Mouse (Mus musculus) lung, postnatal 14 days (tissue): ENCODE data around the gene Pdzrn3.

Experiments
- DNase-seq: peaks from one replicate; pipeline ENCODE4 v3.0.0; 2021

Gene Pdzrn3

DNA sequence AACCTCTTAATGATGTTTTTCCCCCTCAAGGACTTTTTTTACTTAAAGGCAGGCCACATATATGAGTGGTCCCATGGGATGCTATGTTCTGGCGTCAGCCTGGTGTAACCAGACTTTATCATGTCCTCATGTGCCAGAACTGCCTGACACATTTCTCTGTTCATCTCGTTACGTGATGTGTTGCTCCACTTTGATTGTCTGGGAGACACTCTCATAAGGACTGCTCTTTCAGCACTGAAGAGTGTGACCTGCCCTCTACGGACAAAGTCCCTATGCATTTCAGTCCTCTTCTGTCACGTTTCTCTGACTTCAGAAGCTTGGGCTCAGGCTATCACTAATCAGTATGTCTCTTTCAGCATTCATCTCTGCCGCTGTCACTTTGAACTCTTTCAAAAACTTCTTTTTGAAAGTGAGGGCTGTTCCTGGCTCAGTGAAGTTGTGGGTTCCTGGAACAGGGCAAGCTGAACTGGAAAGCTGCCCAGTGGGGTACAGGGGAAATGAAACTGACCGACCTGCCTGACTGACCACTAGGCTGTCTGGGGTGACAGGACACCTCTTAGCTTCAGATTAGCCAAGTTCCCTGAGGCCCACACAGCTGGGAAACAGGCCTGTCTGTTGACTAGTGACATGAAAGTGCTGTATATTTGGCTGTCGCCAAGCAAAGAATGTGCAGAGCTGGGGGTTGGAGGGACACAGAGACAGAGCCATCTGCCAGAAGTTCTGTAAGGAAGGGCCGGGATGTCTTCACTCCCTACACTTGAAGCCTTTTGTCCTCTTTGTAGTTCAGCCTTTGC lies 10.7 kb downstream of the Pdzrn3 start:
- peak; percentile 51 for DNase-seq

DNA sequence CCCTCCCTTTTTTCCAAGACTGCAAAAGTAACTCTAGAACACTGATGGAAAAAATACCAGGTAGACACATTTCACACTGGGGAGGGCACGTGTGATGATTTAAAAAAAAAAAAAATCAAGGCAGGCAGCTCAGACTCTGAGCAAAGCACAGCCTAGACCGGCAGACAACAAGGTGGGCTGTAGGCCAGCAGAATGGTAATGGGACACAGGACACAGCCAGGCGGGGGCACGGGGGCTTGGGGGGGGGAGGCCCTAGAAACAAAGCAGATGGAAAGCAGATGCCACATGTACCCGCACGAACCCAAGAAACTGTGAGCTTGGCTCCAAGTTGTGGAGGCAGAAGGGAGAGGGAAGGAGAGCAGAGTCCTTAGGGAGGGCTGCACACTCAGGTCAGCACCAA lies 11.9 kb downstream of the Pdzrn3 start:
- no peak for DNase-seq

DNA sequence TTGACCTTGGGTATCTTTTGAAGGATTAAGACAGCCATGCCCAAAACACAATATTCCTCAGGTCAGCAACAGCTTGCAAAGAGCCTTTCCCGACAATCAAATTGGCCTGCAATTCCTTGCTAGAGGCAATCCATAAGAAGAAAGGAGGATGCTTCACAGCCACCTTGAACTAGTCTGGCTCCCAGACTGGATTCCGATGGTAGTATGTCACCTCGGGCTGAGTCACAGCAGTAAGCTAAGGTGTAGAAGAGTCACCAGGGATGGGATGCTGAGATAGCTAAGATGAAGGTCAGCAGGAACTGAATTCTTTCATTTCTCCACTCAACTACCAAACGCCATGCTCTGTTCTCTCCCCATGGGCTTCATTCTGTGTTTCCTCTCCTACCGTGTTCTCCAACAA lies 13.8 kb downstream of the Pdzrn3 start:
- no peak for DNase-seq

DNA sequence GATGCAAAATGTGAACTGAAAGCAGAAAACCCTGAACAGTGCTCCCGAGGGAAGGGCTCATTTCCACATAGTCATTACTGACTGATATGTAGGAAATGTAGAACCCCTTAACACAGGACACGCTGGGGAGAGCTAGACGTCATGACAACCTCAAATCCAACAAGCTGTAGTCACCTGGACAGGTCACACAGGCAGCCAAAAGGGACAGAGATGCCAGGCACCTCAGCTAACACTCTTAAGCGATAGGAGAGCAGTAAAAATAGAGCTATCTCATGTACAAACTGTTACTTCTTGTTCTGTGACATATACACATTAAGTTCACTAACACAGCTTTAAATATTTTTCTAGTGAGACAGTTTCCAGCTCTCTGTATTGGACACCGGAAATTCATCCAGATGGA lies 15.0 kb downstream of the Pdzrn3 start:
- DNase-seq = no peak

DNA sequence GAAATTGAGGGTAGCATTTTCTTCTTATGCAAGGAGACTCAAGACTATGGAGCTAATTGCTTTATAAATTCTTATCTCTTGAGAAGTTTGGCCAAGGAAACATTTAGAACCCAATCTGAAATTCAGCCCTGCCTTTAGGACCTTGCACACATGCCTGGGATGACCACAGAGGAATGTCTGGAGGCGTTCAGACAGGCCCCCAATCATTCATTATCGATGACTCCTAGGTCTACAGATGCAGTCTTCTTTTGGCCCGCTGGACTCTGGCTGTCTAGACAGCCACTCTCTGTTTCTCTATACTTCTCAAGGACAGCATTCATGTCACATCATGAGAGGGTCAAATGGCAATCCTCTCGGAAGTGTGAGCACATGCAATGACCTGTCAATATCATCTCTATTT lies 15.4 kb downstream of the Pdzrn3 start:
- DNase-seq = no peak

DNA sequence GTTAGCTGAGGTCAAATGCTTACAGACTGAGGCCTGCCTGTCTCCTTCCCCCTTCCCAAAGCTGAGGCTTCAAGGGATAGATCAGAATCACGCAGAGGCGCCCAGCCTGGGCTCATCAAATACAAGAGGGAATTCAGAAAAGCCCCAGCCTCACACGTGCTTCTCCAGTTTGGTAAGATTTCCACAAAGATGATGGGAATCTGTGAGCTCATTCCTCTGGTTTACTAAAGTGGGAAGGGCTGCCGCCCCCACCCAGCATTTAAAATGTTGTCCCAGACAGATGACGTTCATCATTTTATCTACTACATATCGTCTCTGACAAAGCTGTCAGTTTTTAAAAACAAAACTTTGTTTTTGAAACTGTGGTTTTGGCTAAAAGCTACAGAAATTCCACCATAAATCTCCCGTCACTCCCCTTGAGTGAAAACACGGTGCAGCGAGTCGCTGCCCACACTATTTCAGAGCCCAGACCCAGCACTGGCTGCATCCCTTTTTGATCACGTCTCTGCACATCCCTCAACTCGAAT lies 17.4 kb downstream of the Pdzrn3 start:
- peak; percentile 24 for DNase-seq

DNA sequence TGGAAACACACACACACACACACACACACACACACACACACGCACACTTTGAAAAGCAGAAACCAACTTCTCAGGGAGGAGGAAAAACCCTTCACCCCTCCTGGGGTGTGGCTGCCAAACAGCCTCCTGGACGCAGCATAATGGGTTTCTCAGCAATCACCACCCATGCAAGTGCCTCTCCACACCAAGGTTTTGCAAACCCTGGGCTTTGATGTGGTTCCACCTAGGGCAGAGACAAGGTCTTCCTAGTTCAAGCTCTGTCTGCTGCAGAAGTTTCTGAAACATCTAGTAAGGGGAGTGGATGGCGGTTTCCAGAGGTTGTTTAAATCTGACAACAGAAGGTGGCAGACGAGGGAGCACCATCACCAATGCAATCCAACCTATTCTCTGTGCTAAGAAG lies 18.1 kb downstream of the Pdzrn3 start:
- peak; percentile 23 for DNase-seq

DNA sequence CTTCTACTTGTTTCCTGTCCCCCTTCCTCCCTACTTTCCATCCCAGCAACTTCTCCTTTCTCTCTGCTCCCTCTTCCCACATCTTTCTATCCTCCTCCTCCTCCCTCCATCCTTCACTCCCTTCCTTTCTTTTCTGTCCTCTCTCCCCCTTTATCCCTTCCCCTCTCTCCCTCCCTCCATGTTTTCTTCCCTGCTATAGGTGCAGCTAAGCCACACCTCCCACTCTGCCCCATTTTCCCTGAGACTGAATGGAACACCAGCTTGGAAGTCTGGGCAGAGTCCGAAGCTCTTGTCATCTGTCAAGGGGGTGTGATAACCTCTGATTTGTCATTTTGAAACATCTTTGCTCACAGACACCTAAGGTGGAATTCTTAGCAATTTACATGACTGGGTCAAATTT lies 22.8 kb downstream of the Pdzrn3 start:
- no peak for DNase-seq

DNA sequence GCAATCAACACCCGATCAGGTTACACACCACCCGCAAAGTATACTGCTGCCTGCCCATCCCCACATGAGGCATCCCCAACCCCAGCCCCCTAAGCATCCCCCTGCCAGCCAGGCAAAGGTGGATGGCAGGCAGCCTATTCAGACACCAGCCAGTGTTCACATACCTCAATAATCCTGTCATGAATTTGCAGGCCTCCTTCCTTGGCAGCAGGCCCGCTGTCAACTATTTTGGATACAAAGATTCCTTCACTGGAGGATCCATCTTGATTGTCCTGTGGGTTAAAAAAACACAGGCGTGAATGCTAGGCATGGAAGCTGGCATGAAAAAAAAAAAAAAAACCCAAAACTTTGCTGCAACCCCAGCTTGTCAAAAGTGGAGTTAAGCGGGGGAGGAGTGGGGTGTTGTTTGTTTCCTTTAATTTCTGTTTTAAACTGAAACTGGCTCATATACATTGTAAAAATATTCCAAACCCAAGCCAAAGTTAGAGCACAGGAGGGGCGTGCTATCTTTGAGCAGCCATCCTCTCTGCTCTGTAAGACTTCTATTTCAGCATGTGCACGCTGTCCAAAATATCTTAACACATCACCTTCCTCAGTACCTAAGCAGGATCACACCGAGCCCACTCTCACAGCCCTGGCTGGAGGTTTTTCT lies 23.3 kb downstream of the Pdzrn3 start:
- no peak for DNase-seq

DNA sequence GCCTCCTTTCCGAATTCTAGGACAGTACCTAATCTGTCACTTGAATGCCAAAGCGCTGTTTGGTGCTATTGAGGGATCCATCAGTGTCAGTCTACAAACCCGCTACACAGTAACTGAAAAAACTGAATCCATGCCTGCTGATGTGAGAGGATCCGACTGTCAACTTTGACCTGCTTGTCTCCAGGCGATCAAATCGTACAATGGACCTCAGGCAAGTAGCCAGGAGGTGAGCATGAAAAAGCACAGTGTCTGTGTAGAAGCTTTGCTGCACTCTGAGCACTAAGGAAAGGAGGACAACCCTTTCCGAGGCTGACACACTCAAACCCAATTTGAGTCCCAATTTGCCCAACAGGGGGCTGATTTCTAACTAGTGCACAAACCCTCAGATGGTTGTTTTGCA lies 24.0 kb downstream of the Pdzrn3 start:
- DNase-seq = no peak

DNA sequence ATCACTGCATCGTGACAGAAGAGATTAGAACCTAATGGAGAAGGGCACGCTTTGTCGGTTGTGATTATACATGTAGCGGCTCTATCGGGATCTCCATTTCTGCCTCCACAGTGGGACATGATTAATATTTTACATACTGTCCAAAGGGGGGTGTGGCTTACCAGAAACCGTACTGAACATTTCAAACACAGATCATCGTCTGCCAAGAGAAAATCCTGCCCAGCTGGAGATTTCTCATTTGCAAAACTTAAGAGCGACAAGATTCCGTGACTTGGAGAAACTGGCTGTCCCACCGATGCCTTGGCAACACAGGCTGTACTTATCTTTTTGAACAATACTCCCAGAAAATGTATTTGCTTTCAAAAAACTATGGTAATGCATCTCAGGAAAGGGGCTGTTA lies 25.1 kb downstream of the Pdzrn3 start:
- DNase-seq = no peak

DNA sequence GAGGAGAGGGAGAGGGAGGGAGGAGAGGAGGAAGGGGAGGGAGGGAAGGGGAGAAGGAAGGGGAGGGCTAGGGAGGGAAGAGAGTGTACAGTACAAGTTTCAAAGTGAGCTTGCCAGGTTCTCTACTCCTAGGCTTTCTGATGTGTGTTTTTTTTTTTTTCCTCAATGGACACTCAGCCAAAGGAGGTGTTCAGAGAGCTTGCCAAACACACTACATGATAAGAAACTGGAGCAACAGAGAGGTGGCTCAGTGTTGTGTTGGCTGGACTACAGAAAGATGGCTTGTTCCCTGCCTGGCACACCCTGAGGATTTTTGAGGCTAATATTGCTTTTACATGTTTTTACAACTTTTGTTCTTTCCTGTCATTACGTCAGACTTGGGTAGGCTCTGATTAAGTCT lies 26.6 kb downstream of the Pdzrn3 start:
- DNase-seq = no peak

DNA sequence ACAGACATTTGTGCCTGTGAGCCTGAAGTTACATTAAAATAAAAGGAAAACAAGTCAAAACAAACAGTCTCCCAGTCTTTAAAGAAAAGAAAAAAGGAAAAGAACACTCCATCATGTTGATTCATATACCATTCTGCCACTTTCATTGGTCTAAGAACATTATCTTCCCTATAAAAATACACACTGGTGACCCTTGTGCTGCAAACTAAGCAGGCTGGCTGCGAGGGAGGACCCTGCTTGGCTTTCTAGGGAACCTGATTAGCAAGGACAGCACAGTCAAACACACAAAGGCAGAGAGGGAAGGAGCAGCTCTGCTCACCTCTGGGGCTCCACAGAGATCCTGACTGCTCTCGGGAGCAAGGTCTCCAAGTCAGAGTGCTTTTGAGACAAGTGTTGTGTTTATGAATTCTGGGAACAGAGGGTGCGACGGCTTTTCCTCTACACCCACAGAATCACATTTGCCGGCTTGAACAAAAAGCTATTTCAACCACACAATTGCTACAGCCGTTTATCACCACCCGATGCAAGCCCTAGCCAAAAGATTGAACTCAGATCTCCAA lies 27.2 kb downstream of the Pdzrn3 start:
- no peak for DNase-seq

DNA sequence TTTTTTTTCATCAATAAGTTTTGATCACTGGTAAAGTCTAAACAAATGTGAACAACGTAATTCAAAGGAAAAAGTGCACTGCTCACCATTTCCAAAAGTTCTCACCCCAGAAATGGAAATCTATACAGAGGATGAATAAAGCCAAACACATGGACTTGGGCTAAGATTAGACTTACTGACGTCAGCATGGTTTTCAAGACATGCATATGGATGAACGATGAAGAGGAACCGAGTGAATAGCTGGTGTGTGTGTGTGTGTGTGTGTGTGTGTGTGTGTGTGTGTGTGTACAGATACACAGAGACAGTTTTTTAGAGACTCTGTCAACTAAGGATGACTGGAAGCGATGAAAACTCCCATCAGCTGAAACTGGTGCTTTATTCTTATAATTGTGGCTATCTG lies 29.2 kb downstream of the Pdzrn3 start:
- no peak for DNase-seq

DNA sequence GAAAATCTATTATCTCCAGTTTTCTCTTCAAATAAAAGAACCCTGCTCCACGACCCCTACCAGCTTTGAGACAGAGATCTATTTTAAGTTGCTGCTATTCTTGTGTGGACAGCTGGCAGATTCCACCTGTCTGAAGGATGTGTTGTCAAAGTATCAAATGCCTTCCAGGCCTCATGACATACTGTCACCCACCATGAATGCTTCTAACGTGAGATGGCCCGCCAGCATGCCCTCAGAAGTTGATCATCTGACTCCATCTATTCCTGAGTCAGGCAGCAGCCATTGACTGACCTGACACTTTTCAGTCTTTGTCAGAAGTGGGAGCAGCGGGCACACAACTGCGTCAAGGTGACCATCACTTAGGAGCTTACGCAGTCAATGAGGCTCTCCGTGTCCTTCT lies 37.6 kb downstream of the Pdzrn3 start:
- DNase-seq = no peak

DNA sequence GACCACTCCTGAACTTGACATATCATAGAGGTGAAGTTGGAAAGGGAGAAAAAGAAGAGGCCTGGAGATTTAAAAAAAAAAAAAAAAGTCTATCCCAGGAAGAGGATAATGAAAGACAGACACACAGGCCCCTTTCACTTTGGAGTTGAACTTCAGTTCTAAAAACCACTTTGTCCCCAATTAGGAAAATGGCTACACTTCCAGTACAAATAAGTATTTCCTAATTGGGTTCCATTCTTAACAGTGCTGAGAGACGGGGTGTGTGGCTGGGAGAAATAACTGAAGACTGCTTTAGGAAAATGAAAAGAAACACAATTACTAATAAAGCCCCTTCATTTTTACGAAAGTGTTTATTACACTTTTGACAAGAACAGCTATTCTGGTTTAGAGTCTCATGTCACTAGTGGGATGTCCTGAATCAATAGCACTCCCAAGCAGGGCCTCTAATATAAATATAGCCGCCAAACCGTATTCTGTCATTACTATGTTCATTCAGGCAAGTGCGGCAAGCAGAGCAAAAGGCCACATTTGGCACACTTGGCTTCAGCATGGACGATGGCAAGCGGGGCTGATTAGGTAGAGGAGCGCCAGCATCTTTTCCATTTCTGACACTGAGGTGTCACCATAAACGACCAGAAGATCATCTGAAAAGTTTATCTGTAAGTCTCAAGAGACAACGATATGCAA lies 39.7 kb downstream of the Pdzrn3 start:
- DNase-seq = no peak

DNA sequence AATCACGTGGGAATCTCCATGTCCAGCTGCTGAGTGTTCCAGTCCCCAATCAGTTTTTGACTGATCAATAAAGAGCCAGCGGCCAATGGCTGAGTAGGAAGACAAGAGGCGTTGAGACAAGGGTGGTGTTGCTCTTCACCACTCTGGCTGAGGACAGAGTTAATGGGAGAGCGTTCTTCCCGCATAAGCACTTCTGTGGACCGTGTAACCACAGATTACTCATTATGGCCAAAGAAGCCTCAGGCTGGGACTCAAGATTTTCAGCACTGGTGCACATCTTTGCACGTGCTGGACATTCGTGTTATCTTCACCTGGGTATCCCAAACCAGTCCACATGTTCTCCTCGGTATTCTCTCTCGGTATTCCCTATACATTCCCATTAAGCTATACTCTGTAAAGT lies 41.0 kb downstream of the Pdzrn3 start:
- no peak for DNase-seq

DNA sequence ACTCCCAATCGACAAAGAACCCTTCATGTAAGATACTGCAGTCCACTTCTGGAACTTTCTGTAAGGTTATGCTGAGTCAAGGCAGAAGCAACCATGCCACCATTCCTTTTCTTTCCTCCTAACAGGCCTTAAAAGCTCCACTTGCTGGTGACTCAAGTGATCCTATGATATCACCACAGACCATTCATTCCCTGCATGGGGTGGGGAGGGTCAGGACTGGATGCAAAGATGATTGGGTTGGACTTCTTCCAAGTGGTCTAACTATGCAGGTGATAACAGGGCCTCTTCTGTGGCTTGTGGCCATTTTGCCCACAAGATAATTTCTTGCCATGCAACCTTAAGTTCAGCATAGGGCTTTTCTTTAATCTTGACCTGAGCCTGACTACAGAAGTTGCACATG lies 42.0 kb downstream of the Pdzrn3 start:
- DNase-seq = no peak

DNA sequence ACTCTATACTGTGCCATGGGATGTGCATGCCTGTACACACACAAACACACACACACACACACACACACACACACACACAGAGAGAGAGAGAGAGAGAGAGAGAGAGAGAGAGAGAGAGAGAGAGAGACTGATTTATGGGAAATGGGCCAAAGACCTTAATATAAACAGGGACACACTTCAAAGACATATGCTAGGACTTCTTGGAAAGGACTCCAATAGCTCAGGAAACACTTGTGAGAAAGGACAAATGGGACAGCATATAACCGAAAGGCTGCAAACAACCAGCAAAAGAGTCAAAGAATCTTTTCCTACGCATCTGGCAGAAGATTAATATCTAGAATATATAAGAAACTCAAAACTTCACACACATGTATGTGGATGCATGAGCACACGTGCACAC lies 43.2 kb downstream of the Pdzrn3 start:
- DNase-seq = no peak

DNA sequence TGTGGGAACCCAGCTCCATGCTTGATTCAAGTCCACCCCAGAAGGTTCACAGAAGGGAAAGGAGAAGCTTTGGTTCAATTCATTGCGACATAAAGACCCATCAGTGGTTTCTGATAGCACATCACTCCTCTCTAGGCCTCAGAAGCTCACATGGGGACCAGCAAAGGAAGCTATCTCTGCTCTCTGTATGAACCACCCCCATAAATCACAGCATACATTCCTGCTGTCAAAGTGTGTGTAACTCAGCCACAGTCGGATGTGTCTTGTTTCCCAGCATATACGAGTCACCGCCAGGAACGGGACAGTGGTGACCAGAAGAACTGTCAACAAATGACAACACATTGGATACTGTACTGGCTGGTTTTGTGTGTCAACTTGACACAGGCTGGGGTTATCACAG lies 47.3 kb downstream of the Pdzrn3 start:
- DNase-seq = no peak

DNA sequence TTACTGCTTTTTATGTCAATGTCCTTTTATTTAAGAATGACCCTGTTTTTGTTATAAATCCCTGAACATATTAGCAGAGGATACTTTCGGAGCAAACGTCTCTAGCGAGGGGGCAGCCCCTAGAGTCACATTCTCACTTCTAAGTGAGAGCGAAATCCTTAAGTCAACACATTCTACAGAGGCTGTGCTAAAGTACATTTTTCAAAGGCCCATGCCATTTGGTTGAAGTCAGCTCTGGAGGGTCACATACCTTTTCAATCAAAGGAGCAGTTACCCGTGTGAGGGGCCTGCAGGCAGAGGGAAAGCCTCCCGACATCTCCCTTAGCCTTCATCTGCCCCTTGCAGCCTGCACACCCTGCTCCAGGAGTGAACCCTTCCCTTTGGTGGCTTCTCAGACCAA lies 48.2 kb downstream of the Pdzrn3 start:
- no peak for DNase-seq

DNA sequence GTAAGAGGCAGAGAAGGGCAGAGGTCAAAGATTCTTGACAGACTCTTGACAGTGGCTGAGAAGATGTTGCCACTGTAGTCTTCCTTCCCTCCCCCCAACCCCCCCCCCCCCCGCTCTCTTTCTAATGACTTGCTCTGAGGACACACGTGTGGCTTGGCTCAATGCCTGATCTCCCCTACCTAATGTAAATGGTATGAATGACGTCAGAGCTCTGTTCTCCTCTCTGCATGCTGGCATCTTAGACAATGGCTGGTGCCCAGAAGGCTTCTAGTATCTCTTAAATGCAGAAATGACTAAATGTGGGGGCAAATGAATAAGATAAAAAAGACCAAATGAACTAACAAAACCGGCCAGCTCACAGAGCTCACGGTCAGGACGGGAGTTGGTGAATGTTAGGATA lies 49.2 kb downstream of the Pdzrn3 start:
- DNase-seq = no peak

DNA sequence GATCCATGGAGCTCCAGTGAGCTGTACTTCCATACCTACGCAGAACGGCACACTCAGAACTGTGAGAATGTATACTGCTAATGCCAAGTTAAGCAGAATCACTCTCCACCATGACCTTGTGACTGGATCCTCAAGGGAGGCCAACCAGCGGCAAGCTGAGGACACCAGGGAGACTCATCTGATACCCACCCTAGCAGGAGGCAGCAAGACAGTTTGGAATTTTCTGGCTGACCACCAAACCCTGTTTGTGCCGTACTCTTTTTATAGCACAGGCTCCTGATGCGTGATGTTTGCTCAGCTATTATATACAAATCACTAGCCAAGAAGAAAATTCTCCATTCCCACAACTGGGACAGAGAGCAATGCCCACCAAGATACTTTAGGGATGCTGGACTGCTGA lies 50.0 kb downstream of the Pdzrn3 start:
- no peak for DNase-seq

DNA sequence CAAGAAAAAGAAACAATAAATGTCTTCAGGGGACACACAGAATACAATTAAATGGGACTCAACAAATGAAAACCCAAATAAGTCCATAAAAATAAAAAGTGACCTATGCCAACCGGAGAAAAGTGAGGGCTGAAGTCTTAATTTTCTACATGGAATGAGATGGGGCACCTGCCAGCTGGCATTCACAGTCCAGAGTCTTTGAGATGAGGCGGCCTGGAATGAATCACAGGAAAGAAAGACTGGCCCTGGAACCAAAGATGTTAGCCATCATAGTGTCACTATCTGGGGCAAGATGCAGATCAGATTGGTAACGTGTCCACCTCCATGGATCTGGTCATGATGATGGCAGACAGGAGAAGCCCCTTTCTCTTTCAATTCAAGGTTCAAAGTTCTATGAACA lies 50.5 kb downstream of the Pdzrn3 start:
- no peak for DNase-seq
